Mouse (Mus musculus): ENCODE results near the gene 4930513O06Rik.

DNA sequence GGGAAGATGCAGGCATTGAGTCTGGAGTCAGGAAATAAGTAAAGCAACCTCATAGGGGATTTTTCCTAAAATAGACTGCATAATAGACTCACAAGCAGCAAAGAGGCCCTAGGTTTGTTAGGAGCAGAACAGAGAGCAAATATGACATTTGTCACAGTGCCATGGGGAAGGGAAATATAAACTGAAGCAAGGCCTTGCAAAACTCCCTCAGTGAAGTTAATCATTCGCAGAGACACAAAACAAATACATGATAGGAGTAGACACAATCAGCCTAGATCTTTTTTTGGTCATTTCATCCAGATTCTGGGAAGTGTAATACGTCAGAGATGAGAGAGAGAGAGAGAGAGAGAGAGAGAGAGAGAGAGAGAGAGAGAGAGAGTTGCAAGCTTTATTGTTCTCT lies 46.7 kb upstream of the 4930513O06Rik start:
- TF ChIP-seq CTCF (IDR thresholded peaks at IDR 0.05; ENCODE audit: low read depth, low read length) (no peak), POLR2A (IDR thresholded peaks at IDR 0.05; ENCODE audit: extremely low read depth, insufficient read depth, low read length) (no peak)

Measured in liver, adult 2 months (tissue).